Mouse (Mus musculus) left cerebral cortex, postnatal 25 days (tissue): ENCODE measurements at regions not wholly inside any gene's neighbourhood (a gene's known extent, or its start where the extent isn't known, plus 50 kb on each side); places are given as distances from the start of the nearest gene placed in this dataset.

ENCODE experiments used
- DNase-seq, 2 experiments: peaks; one replicate each; pipeline ENCODE4 v3.0.0; 2022; ENCODE audit warnings: low spot score in 2 of 2, mixed read lengths in 1 of 2
- intact Hi-C: fragments of 180-260 bp; cut with DNase I; formaldehyde crosslinking; loops from one replicate; pipeline ENCODE4 v1.15.1; 2025

DNA sequence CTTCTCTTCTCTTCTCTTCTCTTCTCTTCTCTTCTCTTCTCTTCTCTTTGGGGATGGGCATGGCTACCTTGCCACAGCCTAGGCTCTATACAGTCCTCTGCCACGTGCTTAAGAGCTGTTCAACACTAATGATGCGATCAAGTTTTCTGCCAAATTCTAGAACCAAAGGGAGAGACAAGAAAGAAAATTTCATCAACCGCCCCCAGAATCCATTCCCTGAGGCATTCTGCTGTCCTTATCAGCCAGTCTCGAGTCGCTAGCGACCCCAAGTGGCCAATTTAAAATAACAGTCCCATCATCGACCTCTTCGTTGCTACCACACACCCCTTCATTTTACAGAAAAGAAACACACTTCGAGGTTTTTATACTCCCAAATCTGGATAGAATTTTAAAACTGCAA lies 171.5 kb downstream of the Qdpr start:
- intact Hi-C loops: loop anchor here (2.0 to 10.0 kb wide), 6 partner anchors 84 to 996 kb away; partner anchors contain the start of gene Ldb2
- peak; percentile 91 to 93 for DNase-seq

DNA sequence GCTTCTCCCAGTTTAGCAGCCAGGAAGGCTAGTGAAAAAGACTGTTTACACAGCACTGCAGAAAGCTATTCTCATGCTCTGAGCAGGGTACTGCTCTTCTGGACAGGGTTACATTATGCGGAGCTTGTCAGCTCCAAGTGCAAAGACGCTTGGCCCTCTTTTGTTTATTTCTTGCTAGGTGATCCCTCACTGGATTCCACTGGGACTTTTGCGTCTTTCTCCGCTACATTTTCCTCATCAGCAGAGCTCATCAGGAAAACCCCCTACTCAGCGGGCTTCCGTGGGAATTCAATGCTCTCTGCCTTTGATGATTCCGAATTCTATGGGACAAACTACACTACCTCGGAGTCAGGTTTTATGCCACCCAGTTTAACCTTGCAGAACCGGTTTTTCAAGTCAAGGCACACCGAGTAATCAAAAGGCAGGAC lies 172.0 kb downstream of the Qdpr start:
- peak in 1 of 2 experiments; percentile 9 for DNase-seq
- intact Hi-C loops: loop anchor here (2.0 to 10.0 kb wide), 6 partner anchors 83 to 996 kb away; partner anchors contain the start of gene Ldb2

GRCm38 (mm10) chr5:45270679-45271078 lies 179.4 kb downstream of the Qdpr start:
- intact Hi-C loops: loop anchor here (10.0 kb wide), 2 partner anchors 76 to 476 kb away; partner anchors contain the start of gene Ldb2
- DNase-seq: no peak

DNA sequence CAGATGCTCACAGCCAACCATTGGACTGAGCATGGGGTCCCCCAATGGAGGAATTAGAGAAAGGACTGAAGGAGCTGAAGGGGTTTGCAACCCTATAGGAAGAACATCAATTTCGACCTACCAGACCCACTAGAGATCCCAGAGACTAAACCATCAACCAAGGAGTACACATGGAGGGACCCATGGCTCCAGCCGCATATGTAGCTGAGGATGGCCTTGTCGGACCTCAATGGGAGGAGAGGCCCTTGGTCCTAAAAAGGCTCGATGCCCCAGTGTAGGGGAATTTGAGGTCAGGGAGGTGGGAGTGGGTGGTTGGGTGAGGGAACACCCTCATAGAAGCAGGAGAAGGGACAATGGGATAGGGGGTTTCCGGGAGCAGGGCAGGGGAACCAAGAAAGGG lies 180.6 kb downstream of the Qdpr start:
- intact Hi-C loops: no loop called here
- no peak for DNase-seq

DNA sequence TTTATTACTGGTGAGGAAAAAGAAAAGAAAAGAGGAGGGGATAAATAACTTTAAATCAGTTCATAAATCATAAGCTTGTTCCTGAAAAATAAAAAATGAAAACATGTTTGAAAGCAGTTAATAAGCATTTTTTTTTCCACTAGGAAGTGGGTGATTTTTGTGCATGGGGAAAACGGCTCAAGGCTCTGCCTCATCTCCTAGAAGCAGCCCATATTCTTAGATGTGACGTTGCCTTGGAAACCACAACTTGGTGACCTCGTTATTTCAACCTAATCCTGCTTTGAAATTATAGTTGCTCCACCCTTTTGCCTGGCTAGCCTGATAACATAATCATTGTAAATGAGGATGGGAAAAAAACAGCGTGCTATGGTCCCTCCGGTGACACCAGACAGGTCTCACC lies 183.1 kb downstream of the Qdpr start:
- intact Hi-C loops: no loop called here
- no peak for DNase-seq

DNA sequence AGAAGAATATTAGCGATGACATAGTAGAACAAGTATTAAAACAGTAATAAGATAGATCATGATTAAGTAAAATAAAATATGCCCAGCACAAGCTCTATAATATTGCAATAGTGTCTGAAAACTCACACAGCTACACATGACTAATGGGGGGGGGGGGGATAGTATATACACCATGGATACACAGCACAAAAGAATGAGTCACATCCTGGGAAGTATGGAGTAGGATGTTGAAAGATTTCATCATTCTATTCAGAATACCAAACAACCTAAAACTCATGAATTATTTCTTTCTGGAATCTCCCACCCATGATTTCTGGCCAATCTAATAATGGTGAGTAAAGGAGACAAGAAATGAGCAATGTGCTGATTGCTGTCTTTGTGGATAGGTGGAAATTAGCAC lies 191.6 kb downstream of the Qdpr start:
- intact Hi-C loops: no loop called here
- DNase-seq: no peak

- no peak for DNase-seq
- intact Hi-C loops: no loop called here
Measured at GRCm38 (mm10) chr5:45256256-45256999, 193.6 kb downstream of the Qdpr start.

DNA sequence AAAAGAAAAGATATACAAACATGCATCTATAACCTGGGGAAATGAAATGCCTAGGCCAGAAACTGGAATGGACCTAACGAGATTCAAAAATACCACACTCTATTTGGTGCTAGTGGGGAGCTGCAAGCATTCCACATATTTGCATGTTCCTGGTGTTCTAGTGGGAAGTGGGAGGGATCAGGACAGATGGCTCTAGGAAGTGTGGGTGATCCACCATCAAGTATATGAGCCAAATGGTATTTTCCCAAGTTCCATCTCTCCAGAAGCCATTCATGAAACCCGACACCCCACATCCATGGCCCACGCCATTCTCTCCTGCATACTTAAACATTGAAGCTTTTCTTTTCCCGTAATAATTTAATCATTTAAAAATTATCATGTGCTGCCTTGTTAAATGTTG lies 218.2 kb downstream of the Qdpr start:
- intact Hi-C loops: loop anchor here (1.0 to 5.0 kb wide), 4 partner anchors 35 to 355 kb away; no protein-coding TSS in a partner anchor
- peak; percentile 60 to 95 for DNase-seq

- intact Hi-C loops: loop anchor here (2.0 to 5.0 kb wide), 2 partner anchors 69 to 103 kb away; no protein-coding TSS in a partner anchor
- DNase-seq: peak in 1 of 2 experiments; percentile 81
Measured at GRCm38 (mm10) chr5:45230097-45230496, 219.9 kb downstream of the Qdpr start.

DNA sequence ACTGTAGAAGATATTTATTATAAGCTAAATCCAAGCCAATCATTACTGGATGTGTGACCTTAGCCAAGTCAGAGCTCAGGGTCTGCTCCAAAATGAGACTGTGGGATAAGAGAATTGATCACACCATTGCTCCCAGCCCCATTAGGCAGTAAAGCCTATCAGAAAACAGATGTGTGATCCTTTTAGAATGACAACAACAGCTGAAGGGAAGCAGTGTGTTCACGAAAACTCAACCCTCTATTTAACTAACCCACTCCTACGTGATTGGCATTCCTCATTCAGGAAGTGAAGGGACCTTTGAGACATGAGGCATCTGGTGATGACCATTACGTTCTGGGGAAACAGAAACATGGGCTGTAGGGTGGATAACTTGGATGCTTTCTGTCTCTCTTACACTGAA lies 220.6 kb downstream of the Qdpr start:
- intact Hi-C loops: no loop called here
- no peak for DNase-seq

DNA sequence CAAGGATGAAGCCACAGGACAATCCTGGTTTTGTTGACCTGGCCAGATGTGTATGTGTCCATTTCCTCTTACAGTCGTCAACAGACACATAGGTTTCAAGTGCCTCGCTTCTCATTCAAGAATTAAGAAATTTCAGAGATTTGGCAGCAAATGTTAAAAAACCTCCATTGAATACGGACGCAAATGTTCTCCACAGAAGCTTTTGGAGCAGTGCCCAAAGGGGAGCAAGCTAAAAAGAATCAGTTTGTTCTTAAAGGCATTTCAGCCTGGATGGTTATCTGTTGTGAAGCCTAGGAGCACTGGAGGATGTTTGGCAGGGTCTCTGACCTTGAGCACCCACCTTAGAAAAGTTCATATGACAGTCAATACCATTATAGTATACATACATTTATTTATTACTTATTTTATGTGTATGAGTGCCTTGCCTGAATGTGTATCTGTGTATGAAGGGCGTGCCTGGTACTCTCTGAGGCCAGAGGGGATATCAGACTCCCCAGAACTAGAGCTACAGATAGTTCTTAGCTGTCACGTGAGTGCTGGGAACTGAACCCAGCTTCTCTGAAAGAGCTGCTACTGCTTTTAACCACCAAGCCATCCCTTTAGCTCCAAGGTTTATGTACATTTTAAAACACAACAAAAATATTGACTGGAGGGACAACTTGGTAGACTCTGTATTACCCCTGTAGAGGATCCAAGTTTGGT lies 221.7 kb downstream of the Qdpr start:
- intact Hi-C loops: no loop called here
- DNase-seq: no peak

DNA sequence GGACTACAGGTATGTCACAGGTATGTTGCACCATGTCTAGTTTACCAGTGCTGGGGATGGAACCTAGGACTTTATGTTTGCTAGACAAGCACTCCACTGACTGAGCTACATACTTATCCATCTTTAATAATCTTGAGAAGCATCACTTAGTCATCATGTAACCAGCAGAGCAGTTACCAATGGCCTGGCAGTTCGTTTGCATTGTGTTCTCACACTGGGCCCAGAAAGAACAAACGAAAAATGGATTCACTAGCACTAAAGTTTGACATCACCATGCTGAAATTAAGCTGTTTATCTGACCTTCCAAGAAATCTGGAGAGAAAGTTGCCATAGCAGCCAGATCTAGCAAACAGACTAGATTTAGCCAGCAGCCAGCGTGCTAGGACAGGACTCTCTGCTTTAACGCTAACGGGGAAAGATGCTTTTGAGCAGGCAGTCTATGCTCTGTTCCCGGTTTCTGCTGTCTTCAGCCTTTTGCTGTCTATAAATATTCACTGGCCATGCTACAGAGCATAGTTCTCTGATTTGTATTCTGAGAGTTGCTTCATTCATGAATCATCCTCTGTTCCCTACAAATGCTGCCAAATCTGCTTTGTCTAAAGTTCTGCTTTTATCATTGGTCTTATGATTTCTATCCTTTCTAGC lies 229.6 kb downstream of the Qdpr start:
- intact Hi-C loops: no loop called here
- DNase-seq: peak; percentile 34 to 89

- no peak for DNase-seq
- intact Hi-C loops: no loop called here
Measured at GRCm38 (mm10) chr5:45219558-45219957, 230.5 kb downstream of the Qdpr start.

DNA sequence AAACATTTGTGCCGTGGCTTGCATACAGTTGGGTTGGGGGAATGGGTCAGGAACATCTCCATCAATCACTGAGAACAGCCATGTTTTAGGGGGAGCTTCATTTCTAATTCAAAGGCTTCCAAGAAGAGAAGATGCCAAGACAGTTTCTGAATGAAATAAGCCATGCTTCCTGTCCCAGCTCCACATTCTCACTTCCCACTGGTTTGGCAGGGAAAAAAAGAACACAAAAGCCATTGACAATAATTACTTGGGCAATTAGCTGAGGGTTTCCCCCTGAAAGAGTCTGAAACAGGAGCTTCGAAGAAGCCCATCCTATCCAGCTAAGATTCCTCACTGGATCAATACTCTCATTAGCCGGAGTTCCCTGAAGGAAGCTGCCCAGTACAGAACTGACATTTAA lies 230.9 kb downstream of the Qdpr start:
- peak in 1 of 2 experiments; percentile 39 for DNase-seq
- intact Hi-C loops: no loop called here

DNA sequence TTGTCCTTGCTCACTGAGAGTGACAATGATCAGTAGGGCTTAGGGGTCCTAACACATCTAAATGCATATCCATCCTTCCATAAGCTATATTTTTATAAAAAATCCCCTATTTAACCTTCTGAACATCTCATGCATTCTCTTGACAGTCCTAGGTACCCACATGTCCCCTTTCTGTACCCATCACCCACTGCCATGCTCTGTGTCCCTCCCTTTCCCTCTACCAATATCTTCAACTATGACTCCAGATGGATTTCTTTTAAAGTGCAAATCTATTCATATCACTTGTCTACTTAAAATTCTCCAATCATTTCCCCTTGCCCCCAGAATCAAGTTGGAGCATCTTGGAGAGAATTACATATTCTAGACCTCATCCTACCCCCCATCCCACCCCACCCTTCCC lies 235.6 kb downstream of the Qdpr start:
- intact Hi-C loops: no loop called here
- DNase-seq: no peak

GRCm38 (mm10) chr5:45198408-45198807 lies 251.6 kb downstream of the Qdpr start:
- DNase-seq: no peak
- intact Hi-C loops: loop anchor here (5.0 to 10.0 kb wide), 2 partner anchors 56 to 76 kb away; no protein-coding TSS in a partner anchor

GRCm38 (mm10) chr5:45196159-45196558 lies 253.9 kb downstream of the Qdpr start:
- intact Hi-C loops: loop anchor here (2.0 to 10.0 kb wide), 3 partner anchors 37 to 79 kb away; no protein-coding TSS in a partner anchor
- DNase-seq: peak; percentile 44 to 93

DNA sequence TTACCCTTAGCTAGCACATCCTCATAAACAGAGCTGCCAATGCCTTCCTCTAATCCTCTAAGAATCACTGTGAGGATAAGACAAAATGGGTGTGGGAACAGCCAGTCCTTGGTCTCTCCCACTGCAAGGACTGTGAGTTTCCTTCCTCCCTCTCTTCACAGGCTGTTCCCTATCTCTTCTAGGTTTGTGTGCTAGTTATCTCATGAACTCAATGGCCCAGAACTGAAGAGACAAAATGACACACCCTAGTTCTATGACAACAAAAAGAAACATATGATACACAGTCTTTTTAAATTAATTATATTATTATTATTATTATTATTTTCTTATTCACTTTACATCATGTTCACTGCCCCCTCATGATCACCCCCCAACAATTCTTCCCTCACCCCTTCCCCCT lies 257.7 kb downstream of the Qdpr start:
- intact Hi-C loops: loop anchor here (10.0 kb wide), 1 partner anchor 83 kb away; no protein-coding TSS in a partner anchor
- DNase-seq: no peak

DNA sequence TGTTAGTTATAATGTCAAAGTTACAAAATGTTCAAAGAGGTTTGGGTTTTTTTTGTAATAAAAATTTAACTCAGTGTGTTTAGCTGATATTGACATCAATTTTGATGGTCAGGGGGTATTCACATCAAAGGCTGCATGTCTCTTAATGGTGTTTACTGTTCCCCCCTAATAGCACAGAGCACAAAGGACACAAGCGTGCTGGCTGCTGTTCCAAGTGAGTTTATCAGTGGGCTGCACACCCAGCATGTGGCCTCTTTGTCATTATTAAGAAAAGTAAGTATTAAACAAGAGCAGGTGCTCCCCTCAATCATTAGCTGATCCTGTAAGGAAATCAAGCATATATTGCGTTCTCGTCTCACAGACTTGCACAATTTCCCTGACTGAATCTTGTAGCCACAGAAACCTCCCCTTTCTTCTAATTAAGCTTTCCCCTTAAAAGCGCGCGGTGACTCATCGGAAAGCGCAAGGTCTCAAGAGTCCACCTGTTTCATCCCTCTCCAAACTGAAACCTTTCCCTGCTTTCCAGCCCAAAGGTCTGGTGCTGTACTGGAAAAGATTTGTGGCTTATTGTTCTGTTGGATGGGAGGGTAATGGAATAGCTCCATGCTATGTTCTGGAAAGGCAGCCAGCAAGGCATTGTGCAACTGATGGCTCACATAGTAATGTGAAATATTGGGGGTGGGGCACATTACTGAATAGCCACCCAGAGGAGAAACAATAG lies 276.8 kb downstream of the Qdpr start:
- no peak for DNase-seq
- intact Hi-C loops: no loop called here
